Mouse (Mus musculus) liver, embryonic 16.5 days (tissue): ENCODE measurements around the gene Ugt1a6a. TPM values are rescaled to one million over a fixed set of nuclear protein-coding genes. Genes with fewer than 3 reads are reported as not detected.
A peak's percentile ranks its signal among the peaks of the same experiment; 100 is the strongest.

ENCODE experiments used
- ATAC-seq: fragments of 200-750 bp; cut with Nextera tagmentation; 2 replicates; pipeline ENCODE4 v1.8.0; 2017; ENCODE audit warnings: low read depth, mild to moderate bottlenecking, moderate number of reproducible peaks, moderate library complexity
- H3K27ac ChIP-seq: fragments of 300-500 bp; sonication (generic); 2 replicates; pipeline ENCODE4 v1.5.1; 2014; ENCODE audit warnings: mild to moderate bottlenecking, low read length
- H3K27me3 ChIP-seq: fragments of 300-500 bp; sonication (generic); 2 replicates; pipeline ENCODE4 v1.6.1; 2014; ENCODE audit warnings: low read depth, low read length, mixed read lengths; ENCODE audit not compliant: control insufficient read depth, insufficient read depth
- H3K36me3 ChIP-seq: fragments of 300-500 bp; sonication (generic); 2 replicates; pipeline ENCODE4 v1.6.1; 2014; ENCODE audit warnings: mild to moderate bottlenecking; ENCODE audit not compliant: control insufficient read depth, insufficient read depth
- H3K4me1 ChIP-seq: fragments of 300-500 bp; sonication (generic); 2 replicates; pipeline ENCODE4 v1.6.1; 2014; ENCODE audit warnings: low read depth, low read length, mixed read lengths; ENCODE audit not compliant: control insufficient read depth
- H3K4me2 ChIP-seq: fragments of 300-500 bp; sonication (generic); 2 replicates; pipeline ENCODE4 v1.6.1; 2014; ENCODE audit warnings: low read depth, low read length, mixed read lengths
- H3K4me3 ChIP-seq: fragments of 300-500 bp; sonication (generic); 2 replicates; pipeline ENCODE4 v1.5.1; 2014; ENCODE audit warnings: low read depth, mild to moderate bottlenecking, low read length
- H3K9ac ChIP-seq: fragments of 300-500 bp; sonication (generic); 2 replicates; pipeline ENCODE4 v1.6.1; 2014; ENCODE audit warnings: low read depth, low read length
- H3K9me3 ChIP-seq: fragments of 300-500 bp; sonication (generic); replicated peaks from 2 replicates; pipeline ENCODE4 v1.6.1; 2016; ENCODE audit warnings: low read length; ENCODE audit not compliant: control insufficient read depth
- WGBS: fragments of 180-500 bp; shearing (Covaris S2); extraction: QIAGEN DNeasy Blood & Tissue Kit; methylation state at CpG from one replicate; pipeline ENCODE4 v1.1.7; 2014; ENCODE audit not compliant: insufficient replicate concordance; 5-methylcytosine and 5-hydroxymethylcytosine counted together
- polyA plus RNA-seq: library from polyadenylated mRNA; unstranded; fragments of >200 nt; fragmentation: Nextera tagmentation; extraction: Ambion mirVana; gene quantifications from 2 replicates; pipeline ENCODE4 v1.2.1, GENCODE M21; 2015

Ugt1a6a gene
- polyA plus RNA-seq, 1 experiment from 2014 or later = 21.8 TPM

- Histone ChIP-seq H3K36me3 (no peaks in the 10 kb centered on the region), H3K9ac (no peak overlapping the region), H3K4me2 (no peak overlapping the region), H3K4me3 (no peak overlapping the region), H3K27ac (no peak overlapping the region), H3K27me3 (no peaks in the 10 kb centered on the region), H3K9me3 (peaks cover 26% of the 10 kb centered on the region), H3K4me1 (no peaks in the 10 kb centered on the region)
- ATAC-seq = 0 out of 2 replicates have a peak, but pooled peaks have one; percentile 5
- WGBS = 55% methylated on average over 2 of the region's 2 CpGs
Measured at GRCm38 (mm10) chr1:88213766-88214461, 79.3 kb downstream of the Ugt1a6a start.

DNA sequence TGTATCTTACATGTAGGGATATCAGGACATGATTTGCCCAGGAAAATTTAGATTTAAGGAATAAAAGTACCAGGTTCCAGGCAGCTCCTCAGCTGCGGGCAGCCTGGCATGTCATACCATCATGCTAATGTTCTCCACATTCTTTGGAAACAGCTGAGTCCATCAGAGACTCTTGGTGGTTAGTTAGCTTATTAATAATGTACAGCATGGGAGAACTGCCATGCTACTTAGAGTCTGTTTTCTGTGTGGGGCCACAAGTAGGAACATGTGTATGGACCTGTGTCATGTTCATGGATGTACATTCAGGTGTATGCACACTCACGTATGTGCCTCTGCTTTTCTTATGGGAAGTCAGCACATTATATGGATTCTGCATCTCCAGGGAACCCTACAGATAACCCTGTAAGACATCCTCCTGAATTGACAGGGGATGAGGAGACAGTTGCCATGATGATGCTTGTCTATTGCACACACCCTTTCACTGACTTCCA, 79.9 kb downstream of the Ugt1a6a start:
- H3K4me1 ChIP-seq = no peaks in the 10 kb centered on the region
- WGBS = 53% methylated on average over 2 of the region's 2 CpGs
- ATAC-seq = no peak
- no peaks in the 10 kb centered on the region for H3K27me3 ChIP-seq
- H3K9me3 ChIP-seq = peaks cover 26% of the 10 kb centered on the region
- H3K27ac ChIP-seq = no peak overlapping the region
- no peaks in the 10 kb centered on the region for H3K36me3 ChIP-seq
- H3K4me3 ChIP-seq = no peak overlapping the region
- no peak overlapping the region for H3K9ac ChIP-seq
- H3K4me2 ChIP-seq = no peak overlapping the region

- Histone ChIP-seq H3K9me3 (peaks cover 26% of the 10 kb centered on the region), H3K4me2 (no peak overlapping the region), H3K27ac (no peak overlapping the region), H3K9ac (no peak overlapping the region), H3K36me3 (no peaks in the 10 kb centered on the region), H3K4me1 (no peaks in the 10 kb centered on the region), H3K27me3 (no peaks in the 10 kb centered on the region), H3K4me3 (no peak overlapping the region)
- ATAC-seq = no peak
- WGBS = 53% methylated on average over 10 of the region's 10 CpGs
Measured at GRCm38 (mm10) chr1:88215466-88216380, 81.1 kb downstream of the Ugt1a6a start.

GRCm38 (mm10) chr1:88216551-88216950, 81.9 kb downstream of the Ugt1a6a start:
- no peak overlapping the region for H3K27ac ChIP-seq
- ATAC-seq = no peak
- no peaks in the 10 kb centered on the region for H3K36me3 ChIP-seq
- WGBS = 46% methylated on average over 2 of the region's 2 CpGs
- no peak overlapping the region for H3K4me2 ChIP-seq
- no peak overlapping the region for H3K4me3 ChIP-seq
- no peaks in the 10 kb centered on the region for H3K4me1 ChIP-seq
- H3K27me3 ChIP-seq = no peaks in the 10 kb centered on the region
- H3K9ac ChIP-seq = no peak overlapping the region
- peaks cover 26% of the 10 kb centered on the region for H3K9me3 ChIP-seq

DNA sequence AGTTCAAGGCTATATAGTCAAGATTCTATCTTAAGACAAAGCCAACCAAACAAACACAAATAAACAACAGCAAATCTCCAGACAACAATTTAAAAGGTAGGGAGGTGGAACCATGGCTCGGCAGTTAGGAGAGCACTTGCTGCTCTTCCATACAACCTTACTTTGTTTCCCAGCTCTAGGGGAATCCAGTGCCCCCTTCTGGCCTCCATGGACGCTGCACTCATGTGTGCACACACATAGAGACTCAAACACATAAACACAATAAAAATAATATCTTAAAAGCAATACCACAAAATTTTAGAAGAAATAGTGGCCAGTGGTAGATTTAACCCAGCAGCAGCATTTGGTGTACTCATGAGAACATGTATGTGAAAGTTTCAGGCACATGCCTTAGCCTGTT, 82.5 kb downstream of the Ugt1a6a start:
- no peaks in the 10 kb centered on the region for H3K27me3 ChIP-seq
- H3K36me3 ChIP-seq = no peaks in the 10 kb centered on the region
- H3K9ac ChIP-seq = no peak overlapping the region
- WGBS = 48% methylated on average over 2 of the region's 2 CpGs
- peaks cover 27% of the 10 kb centered on the region for H3K9me3 ChIP-seq
- H3K4me3 ChIP-seq = no peak overlapping the region
- no peaks in the 10 kb centered on the region for H3K4me1 ChIP-seq
- no peak for ATAC-seq
- H3K4me2 ChIP-seq = no peak overlapping the region
- H3K27ac ChIP-seq = no peak overlapping the region

- no peak overlapping the region for H3K9ac ChIP-seq
- WGBS = 27% methylated on average over 3 of the region's 3 CpGs
- H3K4me2 ChIP-seq = no peak overlapping the region
- H3K9me3 ChIP-seq = peaks cover 24% of the 10 kb centered on the region
- no peak for ATAC-seq
- no peaks in the 10 kb centered on the region for H3K27me3 ChIP-seq
- H3K4me1 ChIP-seq = no peaks in the 10 kb centered on the region
- H3K27ac ChIP-seq = no peak overlapping the region
- no peak overlapping the region for H3K4me3 ChIP-seq
- no peaks in the 10 kb centered on the region for H3K36me3 ChIP-seq
Measured at GRCm38 (mm10) chr1:88217576-88217975, 83.0 kb downstream of the Ugt1a6a start.

- Histone ChIP-seq H3K9ac (no peak overlapping the region), H3K4me3 (no peak overlapping the region), H3K36me3 (no peaks in the 10 kb centered on the region), H3K27me3 (no peaks in the 10 kb centered on the region), H3K4me1 (no peaks in the 10 kb centered on the region), H3K27ac (no peak overlapping the region), H3K4me2 (no peak overlapping the region), H3K9me3 (peaks cover 22% of the 10 kb centered on the region)
- WGBS = 61% methylated on average over 9 of the region's 9 CpGs
- no peak for ATAC-seq
Measured at GRCm38 (mm10) chr1:88218051-88218450, 83.4 kb downstream of the Ugt1a6a start.

DNA sequence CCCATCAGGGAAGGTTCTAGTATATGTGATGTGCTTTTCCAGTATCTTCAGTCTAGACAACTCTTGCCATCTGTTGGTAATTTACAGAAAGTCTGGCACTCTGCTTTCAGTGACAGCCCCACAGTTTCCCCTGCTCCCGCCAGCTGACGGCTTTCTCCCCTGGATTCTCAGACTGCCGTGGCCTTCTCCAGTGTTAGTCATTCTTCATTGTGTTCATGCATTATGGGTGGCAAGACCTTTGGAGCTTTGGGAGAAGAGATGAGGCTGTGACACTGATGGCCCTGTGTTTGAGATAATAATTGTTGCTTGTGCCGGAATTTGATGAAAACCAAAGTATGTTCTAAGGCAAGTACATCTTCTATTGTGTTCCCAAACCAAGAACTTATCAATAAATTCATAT, 84.0 kb downstream of the Ugt1a6a start:
- WGBS = 41% methylated on average over 4 of the region's 4 CpGs
- Histone ChIP-seq H3K27ac (no peak overlapping the region), H3K4me3 (no peak overlapping the region), H3K27me3 (no peaks in the 10 kb centered on the region), H3K9ac (no peak overlapping the region), H3K4me1 (no peaks in the 10 kb centered on the region), H3K4me2 (no peak overlapping the region), H3K9me3 (peaks cover 22% of the 10 kb centered on the region), H3K36me3 (no peaks in the 10 kb centered on the region)
- ATAC-seq = no peak

DNA sequence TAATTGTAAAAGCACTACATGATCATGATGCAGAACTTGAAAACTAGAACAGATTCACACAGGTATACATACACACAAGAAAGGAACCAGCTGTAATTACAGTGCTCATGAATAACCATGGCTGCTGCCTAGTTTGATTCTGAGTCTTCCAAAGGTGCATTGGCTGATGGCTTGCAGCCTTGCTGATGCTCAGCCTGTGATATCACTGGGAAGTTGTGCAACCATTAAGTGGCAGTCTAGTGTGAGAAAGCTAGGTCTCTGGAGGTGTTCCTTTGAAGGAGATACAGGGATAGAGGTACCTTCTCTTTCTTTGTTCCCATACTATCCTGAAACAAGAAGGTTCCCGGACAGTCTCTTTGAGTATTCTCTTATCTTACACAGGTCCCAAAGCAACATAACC, 84.4 kb downstream of the Ugt1a6a start:
- Histone ChIP-seq H3K27me3 (no peaks in the 10 kb centered on the region), H3K9me3 (peaks cover 19% of the 10 kb centered on the region), H3K4me2 (no peak overlapping the region), H3K4me3 (no peak overlapping the region), H3K4me1 (no peaks in the 10 kb centered on the region), H3K36me3 (no peaks in the 10 kb centered on the region), H3K9ac (no peak overlapping the region), H3K27ac (no peak overlapping the region)
- ATAC-seq = no peak
- WGBS = 11% methylated on average over 1 of the region's 1 CpGs
